Mouse (Mus musculus) C2C12 (cell line): ENCODE results near the gene Grhl3.

Experiments
- CTCF ChIP-seq: IDR thresholded peaks from one replicate; pipeline ENCODE4 v1.5.1; 2011; ENCODE audit not compliant: control insufficient read depth, insufficient read depth, insufficient read length
- MAX ChIP-seq: IDR thresholded peaks from one replicate; pipeline ENCODE4 v1.6.1; 2011; ENCODE audit warnings: mild to moderate bottlenecking, control low read depth
- USF1 ChIP-seq: IDR thresholded peaks from one replicate; pipeline ENCODE4 v1.6.1; 2011; ENCODE audit warnings: low read depth, mild to moderate bottlenecking, control low read depth, moderate library complexity

GRCm38 (mm10) chr4:135530270-135530669, 43.2 kb downstream of the Grhl3 start:
- TF ChIP-seq MAX: no peak
- no peak for TF ChIP-seq CTCF
- no peak for TF ChIP-seq USF1
